Mouse (Mus musculus) olfactory bulb, adult 2 months (tissue): ENCODE data around the gene Cd8a.

Experiments
- CTCF ChIP-seq: fragments of 200-500 bp; IDR thresholded peaks from 2 replicates; pipeline ENCODE4 v1.5.1; 2012; ENCODE audit warnings: low read depth, mild to moderate bottlenecking, low read length, moderate library complexity; ENCODE audit not compliant: insufficient read depth
- POLR2A ChIP-seq: fragments of 200-500 bp; IDR thresholded peaks from 2 replicates; pipeline ENCODE4 v1.6.1; 2012; ENCODE audit warnings: mild to moderate bottlenecking, low read depth, low read length, moderate library complexity; ENCODE audit not compliant: insufficient read depth

DNA sequence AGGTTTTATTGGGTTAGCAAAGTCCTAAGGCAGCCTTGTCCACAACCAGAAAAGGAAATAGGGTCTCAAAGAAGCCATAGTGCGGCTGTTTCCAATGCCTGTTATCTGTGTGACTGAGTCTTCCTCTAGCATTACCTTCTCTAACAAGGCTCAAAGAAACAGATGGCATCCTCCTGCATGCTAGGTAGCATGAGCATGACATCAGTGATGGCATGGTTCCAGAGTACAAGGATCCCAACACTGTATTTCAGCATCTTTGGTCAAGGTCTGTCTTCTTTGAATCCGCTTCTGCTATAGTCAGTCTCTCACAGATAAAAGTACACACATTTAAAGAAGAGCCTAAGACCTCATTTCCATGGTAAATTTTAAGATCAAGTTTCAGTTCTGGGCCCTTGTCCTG is 17.3 kb downstream of the Cd8a start:
- TF ChIP-seq CTCF (no peak), POLR2A (no peak)
